Comparison of ENCODE assay signal across 20 mouse cellular contexts in the genomic region with DNA sequence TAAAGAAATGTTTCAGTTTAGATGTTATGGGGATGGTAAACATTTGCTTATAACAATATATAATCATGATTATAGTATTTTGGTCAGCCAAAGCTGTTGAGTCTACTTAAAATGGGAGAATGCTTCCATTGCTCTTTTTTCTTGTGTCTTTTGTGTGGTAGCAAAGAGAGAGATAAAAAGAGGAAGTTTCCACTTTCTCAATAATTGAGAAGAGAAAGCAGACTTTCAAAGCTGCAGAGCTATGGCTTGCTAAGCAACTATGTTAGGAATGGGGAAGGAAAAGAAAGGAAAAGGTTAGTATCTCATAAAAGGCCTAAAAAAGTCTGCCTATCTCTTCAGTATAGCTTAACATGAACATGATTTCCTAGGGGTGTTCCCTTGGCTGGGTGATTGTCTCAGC.
DNase-seq lines count a peak whose midpoint lies in the region; ATAC-seq lines count a peak whose summit lies in the region.
"Had no signal": no experiment of that assay in that cellular context is flagged by ENCODE, and none has a peak within 500 bp of the region (broad histone marks: within the 10 kb centered on the region; RNA-seq: fewer than 3 reads in every experiment).

No protein-coding gene starts in this region.

- ATAC-seq in granulocyte monocyte progenitor cell, adult 5-6 weeks (replicated peaks; ENCODE audit: poor library complexity, severe bottlenecking): peak; percentile 90
- peak; percentile 86 for ATAC-seq in megakaryocyte, adult 5-6 weeks (ENCODE audit: poor library complexity, severe bottlenecking)
- ATAC-seq: CD4-positive, CD25-positive, alpha-beta regulatory T cell, adult 4 months; forebrain, embryonic 13.5 days; forebrain, embryonic 16.5 days; hindbrain, embryonic 16.5 days; intestine, embryonic 15.5 days; Patski had no signal

- peak; percentile 13 for DNase-seq in A20 (ENCODE audit: low read depth, low spot score)
- DNase-seq in Muller cell, postnatal 12 days (ENCODE audit: inconsistent ontology term): peak; percentile 3
- DNase-seq in frontal cortex, adult 2 months (ENCODE audit: extremely low spot score in 1 of 2, low spot score in 1 of 2): no peak
- no peak for DNase-seq in kidney, postnatal 14 days
- no peak for DNase-seq in spleen, postnatal 10 days (ENCODE audit: low spot score in 2 of 2)
- DNase-seq: adrenal gland, postnatal 10 days; cerebellum, adult 11-12 months; cerebellum, adult 8-10 months; cerebellum, postnatal 10 days; cerebellum, postnatal 36 days; gastrocnemius, adult 2 months; gastrocnemius, postnatal 25 days had no signal

Comparison
In these comparisons a context has a peak if more than half of its experiments do, and no peak if none do; other contexts are left out.
1. DNase-seq: peak in A20 (single experiment) and Muller cell, postnatal 12 days (single experiment); none in frontal cortex, adult 2 months (0 of 2), kidney, postnatal 14 days (single experiment) and spleen, postnatal 10 days (0 of 2).